Comparison of ENCODE assay signal across 12 mouse cellular contexts in the genomic region with DNA sequence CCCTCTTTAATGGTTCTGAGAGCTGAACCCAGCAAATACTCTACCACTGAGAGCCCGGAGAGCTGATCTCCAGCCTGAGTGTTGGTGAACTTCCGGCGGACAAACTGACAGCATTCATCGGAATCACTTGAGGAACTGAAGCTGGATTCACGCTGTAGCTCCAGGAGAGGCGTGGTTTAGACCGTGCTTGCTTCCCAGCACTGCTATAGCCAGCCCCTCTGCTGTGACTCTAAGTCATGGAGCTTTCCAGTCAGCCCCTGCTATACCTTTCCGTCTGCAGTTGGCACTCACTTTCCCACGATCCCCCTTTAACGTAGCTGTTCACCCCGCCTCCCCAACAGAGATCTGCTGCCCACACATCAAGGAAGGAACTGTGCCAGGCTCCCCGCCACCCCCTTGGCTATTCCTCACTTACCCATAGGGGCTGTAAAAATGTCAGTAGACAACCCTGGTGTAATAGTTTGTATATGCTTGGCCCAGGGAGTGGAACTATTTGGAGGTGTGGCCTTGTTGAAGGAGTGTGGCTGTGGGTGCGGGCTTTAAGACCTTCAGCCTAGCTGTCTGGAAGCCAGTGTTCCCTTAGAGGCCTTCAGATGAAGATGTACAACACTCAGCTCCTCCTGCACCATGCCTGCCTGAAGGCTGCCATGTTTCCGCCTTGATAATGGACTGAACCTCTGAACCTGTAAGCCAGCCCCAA.
"Had no signal": no experiment of that assay in that cellular context is flagged by ENCODE, and none has a peak within 500 bp of the region (broad histone marks: within the 10 kb centered on the region; RNA-seq: fewer than 3 reads in every experiment).

No protein-coding gene starts in this region.

- H3K4me2 ChIP-seq: liver, embryonic 12.5 days; neural tube, embryonic 12.5 days had no signal

- H3K36me3 ChIP-seq: neural tube, embryonic 12.5 days had no signal

- H3K9me3 ChIP-seq: liver, embryonic 12.5 days; neural tube, embryonic 12.5 days had no signal

- H3K9ac ChIP-seq: liver, embryonic 12.5 days; neural tube, embryonic 12.5 days had no signal

- ATAC-seq: liver, embryonic 12.5 days had no signal

- DNase-seq: kidney, adult 2 months; kidney, postnatal 36 days; layer of hippocampus, adult 9-11 months; lung, adult 2 months; lung, postnatal 14 days; midbrain, embryonic 14.5 days; thymus, adult 18-20 months; thymus, postnatal 14 days had no signal

- H3K27me3 ChIP-seq: liver, embryonic 12.5 days; neural tube, embryonic 12.5 days had no signal

- H3K4me3 ChIP-seq: liver, embryonic 12.5 days; myocyte; neural tube, embryonic 12.5 days had no signal

- H3K4me1 ChIP-seq: liver, embryonic 12.5 days; neural tube, embryonic 12.5 days had no signal

- H3K27ac ChIP-seq: liver, embryonic 12.5 days; macrophage; neural tube, embryonic 12.5 days had no signal
